Mouse (Mus musculus): Measurements from ENCODE around the gene Cul3. TPM values are rescaled to one million over a fixed set of nuclear protein-coding genes. Genes with fewer than 3 reads are reported as not detected.

The Cul3 gene
- 26.3 and 30.4 TPM in 2 replicates for polyA plus RNA-seq (2021; fragmentation: Nextera tagmentation)
- long read RNA-seq, experiment 1, full-length matches to known transcripts, result 7 of 45 reads
- long read RNA-seq, experiment 1, partial matches to known transcripts, result 29 of 45 reads
- long read RNA-seq, experiment 1, other reads (novel, unspliced or antisense), result 9 of 45 reads
- long read RNA-seq, experiment 2, full-length matches to known transcripts, result 17 of 38 reads
- long read RNA-seq, experiment 2, partial matches to known transcripts, result 18 of 38 reads
- long read RNA-seq, experiment 2, other reads (novel, unspliced or antisense), result 3 of 38 reads

GRCm38 (mm10) chr1:80340436-80341376 is at the start of gene Cul3:
Cul3 (minus strand) TSS chr1:80340480.

DNA sequence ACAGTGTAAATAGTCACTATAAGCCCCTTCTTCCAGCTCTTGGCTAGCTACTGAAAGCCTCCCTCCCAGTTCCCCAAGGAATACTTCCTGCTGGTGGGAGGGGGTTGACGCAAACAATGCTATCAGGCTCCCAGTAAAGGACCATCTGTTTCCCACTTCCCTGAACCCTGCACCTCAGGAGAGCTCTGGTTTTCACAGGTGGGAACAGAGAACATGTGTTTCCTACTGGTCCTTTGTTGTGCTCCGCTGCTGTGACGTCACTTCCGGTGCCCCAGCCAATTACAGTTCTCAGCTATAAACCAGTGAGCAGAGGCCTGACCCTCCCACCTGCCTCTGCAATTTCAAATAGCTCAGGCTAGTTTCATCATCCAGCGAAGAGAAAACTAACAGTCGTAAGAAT is 122.0 kb downstream of the Cul3 start, which contains the start of gene Fam124b:
Fam124b (minus strand) TSS at position 206 of the 400 bp plus-strand sequence.

Other genes starting within 250 kb of the Cul3 start
- gene Fam124b, start 122.0 kb downstream of the Cul3 start, polyA plus RNA-seq (2021; fragmentation: Nextera tagmentation), result 0.08 TPM in 1 of 2 replicates, not detected in the other
- not detected in 2 replicates for gene Gm45261, start 121.0 kb upstream of the Cul3 start, polyA plus RNA-seq (2021; fragmentation: Nextera tagmentation)